Mouse (Mus musculus): ENCODE measurements at regions not wholly inside any gene's neighbourhood (a gene's known extent, or its start where the extent isn't known, plus 50 kb on each side); places are given as distances from the start of the nearest gene placed in this dataset.

DNA sequence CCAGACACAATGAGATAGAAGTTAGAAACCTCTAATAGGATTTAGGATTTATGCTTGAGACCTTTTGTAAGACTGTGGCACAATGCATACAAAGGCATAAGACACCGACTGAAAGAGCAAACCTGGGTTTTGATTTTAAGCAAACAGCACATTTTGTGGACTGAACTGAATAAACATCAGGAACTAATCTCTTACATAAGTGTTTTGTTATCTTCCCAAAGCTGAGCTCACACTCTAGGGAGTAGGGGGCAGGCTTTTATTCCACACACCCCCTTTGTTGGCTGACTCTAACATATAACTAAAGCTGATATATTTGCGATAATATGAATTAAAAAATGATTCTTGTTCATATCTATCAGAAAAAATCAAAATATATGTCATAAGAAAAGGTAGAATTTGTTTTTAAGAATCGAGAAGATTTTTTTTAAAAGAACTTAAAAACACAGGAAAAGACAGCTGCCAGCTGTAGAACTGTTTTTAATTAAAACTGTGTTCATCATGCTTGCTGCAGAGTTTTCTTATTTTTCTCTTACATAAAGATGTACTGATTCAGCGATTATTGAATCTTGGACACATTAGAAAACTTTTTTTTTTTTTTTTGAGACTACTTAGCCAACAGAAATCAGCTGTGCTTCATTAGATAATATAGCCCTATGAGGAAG is 56.2 kb upstream of the Dcn start:
- DNase-seq: no peak
- 69% methylated on average over 4 of the region's 4 CpGs for whole genome bisulfite sequencing
- H3K27ac ChIP-seq (ENCODE audit: insufficient read depth, low read depth, low read length): no peak overlapping the region
- TF ChIP-seq POLR2A (IDR thresholded peaks at IDR 0.05; ENCODE audit: low read depth, low read length) (no peak), CTCF (conservative IDR thresholded peaks at IDR 0.05; ENCODE audit: insufficient read depth, insufficient read length, low read depth, low read length) (no peak)
- H3K27me3 ChIP-seq (replicated peaks; ENCODE audit: control insufficient read depth, insufficient read depth, low read length): no peaks in the 10 kb centered on the region
- H3K4me1 ChIP-seq (ENCODE audit: control insufficient read depth, insufficient read depth, low read length): no peaks in the 10 kb centered on the region
- no peaks in the 10 kb centered on the region for H3K36me3 ChIP-seq (ENCODE audit: control insufficient read depth, insufficient read depth, low read length)
- H3K4me3 ChIP-seq (ENCODE audit: insufficient read depth, low read depth, low read length): no peak overlapping the region

Data from kidney, adult 2 months (tissue).